Mouse (Mus musculus) liver, embryonic 14.5 days (tissue): ENCODE data around the gene Cdc42ep5. TPM values are rescaled to one million over a fixed set of nuclear protein-coding genes. Genes with fewer than 3 reads are reported as not detected.

Experiments used
- ATAC-seq: fragments of 200-750 bp; cut with Nextera tagmentation; 2 replicates; pipeline ENCODE4 v1.8.0; 2017; ENCODE audit warnings: moderate number of reproducible peaks, mild to moderate bottlenecking, moderate library complexity; ENCODE audit not compliant: insufficient read depth
- DNase-seq, 3 experiments: peaks; one replicate each; pipeline ENCODE4 v3.0.0-alpha.2; 2012 to 2013; ENCODE audit warnings: low read depth in 3 of 3, low spot score in 3 of 3
- H3K27ac ChIP-seq: fragments of 300-500 bp; sonication (generic); 2 replicates; pipeline ENCODE4 v1.5.1; 2014; ENCODE audit warnings: moderate library complexity, mild to moderate bottlenecking, control low read depth, inconsistent platforms
- H3K27me3 ChIP-seq: fragments of 300-500 bp; sonication (generic); 2 replicates; pipeline ENCODE4 v1.6.1; 2014; ENCODE audit warnings: mild to moderate bottlenecking, low read length, moderate library complexity; ENCODE audit not compliant: control insufficient read depth, insufficient read depth
- H3K36me3 ChIP-seq: fragments of 300-500 bp; sonication (generic); replicated peaks from 2 replicates; pipeline ENCODE4 v1.6.1; 2014; ENCODE audit warnings: low read depth; ENCODE audit not compliant: control insufficient read depth, insufficient read depth
- H3K4me1 ChIP-seq, 2 experiments: fragments of 200-500 bp in 1 of 2; fragments of 300-500 bp in 1 of 2; sonication (generic) in 1 of 2; replicated peaks; 2 replicates each; pipeline ENCODE4 v1.6.1; 2012 to 2014; ENCODE audit warnings: antibody characterized with exemption in 1 of 2, inconsistent platforms in 1 of 2, low read length in 1 of 2; ENCODE audit not compliant: control insufficient read depth in 2 of 2, insufficient read depth in 2 of 2
- H3K4me2 ChIP-seq: fragments of 300-500 bp; sonication (generic); 2 replicates; pipeline ENCODE4 v1.6.1; 2014; ENCODE audit warnings: low read depth, mild to moderate bottlenecking, control low read depth, moderate library complexity
- H3K4me3 ChIP-seq, 2 experiments: fragments of 200-500 bp in 1 of 2; fragments of 300-500 bp in 1 of 2; sonication (generic) in 1 of 2; 2 replicates each; pipeline ENCODE4 v1.5.1; 2012 to 2014; ENCODE audit warnings: low read depth in 2 of 2, low read length in 2 of 2, mild to moderate bottlenecking in 2 of 2, control low read depth in 1 of 2, inconsistent platforms in 1 of 2, moderate library complexity in 1 of 2; ENCODE audit not compliant: insufficient read depth in 1 of 2
- H3K9ac ChIP-seq: fragments of 300-500 bp; sonication (generic); replicated peaks from 2 replicates; pipeline ENCODE4 v1.6.1; 2014; ENCODE audit warnings: mild to moderate bottlenecking, control low read depth, moderate library complexity
- H3K9me3 ChIP-seq: fragments of 300-500 bp; sonication (generic); 2 replicates; pipeline ENCODE4 v1.6.1; 2016; ENCODE audit warnings: low read length, mixed read lengths; ENCODE audit not compliant: control insufficient read depth
- CTCF ChIP-seq: IDR thresholded peaks from 2 replicates; pipeline ENCODE4 v1.5.1; 2016; ENCODE audit warnings: antibody characterized with exemption, low read depth, control low read depth
- EP300 ChIP-seq: IDR thresholded peaks from 2 replicates; pipeline ENCODE4 v1.6.1; 2016; ENCODE audit warnings: antibody characterized with exemption, low read depth
- WGBS: fragments of 180-500 bp; shearing (Covaris S2); extraction: QIAGEN DNeasy Blood & Tissue Kit; methylation state at CpG from one replicate; pipeline ENCODE4 v1.1.7; 2014; ENCODE audit not compliant: insufficient replicate concordance; 5-methylcytosine and 5-hydroxymethylcytosine counted together
- polyA plus RNA-seq, 2 experiments: library from polyadenylated mRNA; depleted of rRNA in 1 of 2; stranded (reverse) in 1 of 2; unstranded in 1 of 2; fragments of >200 nt; fragmentation: Nextera tagmentation in 1 of 2; extraction: Ambion mirVana in 1 of 2; gene quantifications; 2 replicates each; pipeline versions ENCODE4 v1.2.1 to v1.2.3; 2012 to 2014

The Cdc42ep5 gene
- polyA plus RNA-seq, 2 experiments: 6.1 to 6.7 TPM

DNA sequence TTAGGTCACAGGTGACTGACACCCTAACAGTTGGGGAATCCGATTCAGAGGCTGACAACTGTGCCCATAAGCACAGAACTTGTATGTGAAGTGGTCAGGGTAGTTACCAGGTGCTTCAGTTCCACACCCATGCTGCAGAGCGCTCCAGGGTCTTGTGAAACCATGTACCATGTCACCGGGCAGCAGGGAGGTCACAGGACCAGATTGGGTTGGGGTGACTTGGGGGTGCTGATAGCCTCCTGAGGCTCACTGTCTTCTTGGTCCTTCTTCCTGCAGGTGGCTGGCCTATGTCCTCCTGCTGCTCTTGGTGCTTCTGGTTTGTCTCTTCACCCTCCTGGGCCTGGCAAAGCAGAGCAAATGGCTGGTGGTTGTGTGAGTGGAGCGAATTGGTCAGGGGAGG, 36.8 kb downstream of the Cdc42ep5 start:
- H3K36me3 ChIP-seq: no peaks in the 10 kb centered on the region
- no peak overlapping the region for H3K4me2 ChIP-seq
- H3K27ac ChIP-seq: no peak overlapping the region
- no peak for DNase-seq
- no peak for ATAC-seq
- H3K4me1 ChIP-seq: no peaks in the 10 kb centered on the region
- no peaks in the 10 kb centered on the region for H3K27me3 ChIP-seq
- 62% methylated on average over 4 of the region's 4 CpGs for WGBS
- TF ChIP-seq EP300 (no peak), CTCF (no peak)
- no peaks in the 10 kb centered on the region for H3K9me3 ChIP-seq
- no peak overlapping the region for H3K9ac ChIP-seq
- no peak overlapping the region for H3K4me3 ChIP-seq

- Histone ChIP-seq H3K9ac (no peak overlapping the region), H3K36me3 (no peaks in the 10 kb centered on the region), H3K4me3 (no peak overlapping the region), H3K27ac (no peak overlapping the region), H3K4me2 (no peak overlapping the region), H3K4me1 (no peaks in the 10 kb centered on the region), H3K9me3 (no peaks in the 10 kb centered on the region), H3K27me3 (no peaks in the 10 kb centered on the region)
- no peak for DNase-seq
- no peak for TF ChIP-seq EP300
- no peak for TF ChIP-seq CTCF
- no peak for ATAC-seq
- WGBS: 70% methylated on average over 11 of the region's 11 CpGs
Observed at GRCm38 (mm10) chr7:4126992-4127785, 37.5 kb downstream of the Cdc42ep5 start.

DNA sequence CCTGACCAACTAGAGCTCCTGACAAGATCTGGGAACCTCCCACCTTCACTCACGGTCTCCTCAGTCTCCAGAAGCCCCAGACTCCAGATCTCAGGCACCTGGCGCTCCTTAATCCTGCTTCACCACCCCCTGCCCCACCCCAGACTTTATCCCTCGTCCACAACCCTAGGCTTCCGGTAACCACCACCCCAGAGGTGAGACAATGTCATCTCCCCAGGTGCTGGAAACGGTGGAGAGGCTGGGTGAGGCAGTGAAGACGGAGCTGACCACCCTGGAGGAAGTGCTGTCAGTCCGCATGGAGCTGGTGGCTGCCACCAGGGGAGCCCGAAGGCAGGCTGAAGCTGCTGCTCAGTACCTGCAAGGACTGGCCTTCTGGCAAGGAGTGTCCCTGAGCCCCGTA, 39.4 kb downstream of the Cdc42ep5 start:
- no peak overlapping the region for H3K9ac ChIP-seq
- TF ChIP-seq EP300 (no peak), CTCF (peak; percentile 19; the same call in 1 of the 2 replicates)
- H3K27me3 ChIP-seq: peaks cover 7% of the 10 kb centered on the region
- DNase-seq (no peak), ATAC-seq (no peak)
- no peaks in the 10 kb centered on the region for H3K4me1 ChIP-seq
- H3K4me3 ChIP-seq: no peak overlapping the region
- H3K9me3 ChIP-seq: no peaks in the 10 kb centered on the region
- no peak overlapping the region for H3K4me2 ChIP-seq
- 22% methylated on average over 9 of the region's 9 CpGs for WGBS
- no peaks in the 10 kb centered on the region for H3K36me3 ChIP-seq
- no peak overlapping the region for H3K27ac ChIP-seq

DNA sequence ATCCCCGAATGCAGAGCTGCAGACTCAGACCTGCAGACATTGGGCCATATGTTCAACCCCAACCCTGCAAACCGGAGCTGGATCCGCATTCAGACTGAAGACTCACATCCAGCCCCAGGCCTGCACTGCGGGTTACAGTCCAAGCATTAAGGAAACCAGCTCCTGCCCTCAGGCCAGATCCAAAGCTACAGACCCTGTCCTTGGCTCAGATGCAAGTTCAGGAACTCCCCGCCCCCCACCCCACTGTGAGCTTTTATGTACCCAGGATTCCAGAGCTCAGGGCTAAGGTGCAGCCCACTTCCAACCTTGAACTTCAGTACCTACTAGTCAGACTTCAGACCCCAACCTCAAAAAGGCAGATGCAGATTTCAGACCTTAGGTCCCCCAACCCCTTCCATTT, 39.8 kb downstream of the Cdc42ep5 start:
- Histone ChIP-seq H3K4me3 (no peak overlapping the region), H3K4me2 (no peak overlapping the region), H3K27me3 (peaks cover 12% of the 10 kb centered on the region), H3K27ac (no peak overlapping the region), H3K9me3 (no peaks in the 10 kb centered on the region), H3K9ac (no peak overlapping the region), H3K4me1 (no peaks in the 10 kb centered on the region), H3K36me3 (no peaks in the 10 kb centered on the region)
- no peak for ATAC-seq
- 20% methylated on average over 5 of the region's 5 CpGs for whole genome bisulfite sequencing
- no peak for TF ChIP-seq CTCF
- no peak for TF ChIP-seq EP300
- DNase-seq: no peak

DNA sequence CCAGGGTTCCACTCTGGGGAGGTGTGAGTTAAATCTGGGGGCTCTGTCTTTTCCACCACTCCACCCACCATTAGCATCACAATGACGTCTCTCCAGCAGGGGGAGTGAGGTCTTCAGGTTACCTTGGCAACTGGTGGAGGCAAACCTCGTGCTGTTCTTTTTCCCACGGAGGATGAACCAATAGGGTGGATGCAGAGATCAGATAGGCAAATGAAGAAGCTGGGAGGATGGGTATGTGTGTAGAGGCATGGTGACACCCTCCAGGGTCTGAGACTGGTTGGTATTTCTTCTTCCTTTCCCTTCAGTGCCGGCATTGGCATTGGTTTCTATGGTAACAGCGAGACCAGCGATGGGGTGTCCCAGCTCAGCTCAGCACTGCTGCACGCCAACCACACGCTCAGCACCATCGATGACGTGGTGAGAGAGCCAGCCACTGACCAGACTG, 40.3 kb downstream of the Cdc42ep5 start:
- 1% methylated on average over 10 of the region's 10 CpGs for WGBS
- Histone ChIP-seq H3K9ac (no peak overlapping the region), H3K27me3 (peaks cover 17% of the 10 kb centered on the region), H3K4me1 (no peaks in the 10 kb centered on the region), H3K36me3 (no peaks in the 10 kb centered on the region), H3K4me2 (no peak overlapping the region), H3K27ac (no peak overlapping the region), H3K4me3 (no peak overlapping the region), H3K9me3 (no peaks in the 10 kb centered on the region)
- ATAC-seq (peak; percentile 36; the same call in 1 of the 2 replicates), DNase-seq (no peak)
- TF ChIP-seq CTCF: peak; percentile 34
- TF ChIP-seq EP300: no peak
